Mouse (Mus musculus) liver, adult 2 months (tissue): ENCODE measurements around the gene Defa21.
"Not testable (repeated sequence)": the region's sequence is repeated elsewhere in the genome, so short reads cannot be mapped to it uniquely, and the experiment has no call there.

Experiments
- CTCF ChIP-seq: fragments of 200-500 bp; IDR thresholded peaks from 2 replicates; pipeline ENCODE4 v1.5.1; 2011; ENCODE audit warnings: low read depth, low read length, control low read depth
- POLR2A ChIP-seq: fragments of 200-500 bp; IDR thresholded peaks from 2 replicates; pipeline ENCODE4 v1.6.1; 2011; ENCODE audit warnings: low read length, control low read depth; ENCODE audit not compliant: insufficient read depth; ENCODE audit errors: extremely low read depth

GRCm38 (mm10) chr8:21025245-21025644 lies at the start of gene Defa21:
- not testable (repeated sequence) for TF ChIP-seq POLR2A, CTCF
